Mouse (Mus musculus) left cerebral cortex, postnatal 25 days (tissue): Measurements from ENCODE around the gene Dcun1d2. TPM values are rescaled to one million over a fixed set of nuclear protein-coding genes. Genes with fewer than 3 reads are reported as not detected.
"Not testable (repeated sequence)": the region's sequence is repeated elsewhere in the genome, so short reads cannot be mapped to it uniquely, and the experiment has no call there.

Source experiments
- DNase-seq, 2 experiments: peaks; one replicate each; pipeline ENCODE4 v3.0.0; 2022; ENCODE audit warnings: low spot score in 2 of 2, mixed read lengths in 1 of 2
- intact Hi-C: fragments of 180-260 bp; cut with DNase I; formaldehyde crosslinking; loops from one replicate; pipeline ENCODE4 v1.15.1; 2025
- total RNA-seq, 2 experiments: library from RNA; stranded (reverse); gene quantifications; 2 replicates each; pipeline ENCODE4 v1.2.3; 2021

Dcun1d2 gene
- 10 to 100 TPM; 40.7 to 43.3 TPM for total RNA-seq

GRCm38 (mm10) chr8:13287692-13288623, at the start of gene Dcun1d2, which contains the start of gene Tmco3:
Dcun1d2 (minus strand) TSS chr8:13288131.
Tmco3 (plus strand) TSS chr8:13288190.
- intact Hi-C loops, result no loop called here
- DNase-seq, result peak; percentile 96 to 98

- intact Hi-C loops, result no loop called here
- DNase-seq, result no peak
Observed at GRCm38 (mm10) chr8:13337678-13338077, 49.7 kb upstream of the Dcun1d2 start.

- DNase-seq, intact Hi-C loops: not testable (repeated sequence)
Observed at GRCm38 (mm10) chr8:13337245-13337644, 49.3 kb upstream of the Dcun1d2 start.

GRCm38 (mm10) chr8:13334671-13335070, 46.7 kb upstream of the Dcun1d2 start:
- intact Hi-C loops, result no loop called here
- DNase-seq, result no peak

GRCm38 (mm10) chr8:13326598-13326997, 38.7 kb upstream of the Dcun1d2 start:
- intact Hi-C loops, result no loop called here

GRCm38 (mm10) chr8:13316671-13317070, 28.7 kb upstream of the Dcun1d2 start:
- DNase-seq, result no peak
- intact Hi-C loops, result no loop called here

More at GRCm38 (mm10) chr8:13326598-13326997, 38.7 kb upstream of the Dcun1d2 start:
- DNase-seq, result no peak

- intact Hi-C loops, result no loop called here
- DNase-seq, result no peak
Observed at GRCm38 (mm10) chr8:13314922-13315321, 27.0 kb upstream of the Dcun1d2 start.

GRCm38 (mm10) chr8:13306916-13307315, 19.0 kb upstream of the Dcun1d2 start:
- no peak for DNase-seq
- intact Hi-C loops, result no loop called here

- DNase-seq, result no peak
- intact Hi-C loops, result no loop called here
Observed at GRCm38 (mm10) chr8:13306309-13306909, 18.5 kb upstream of the Dcun1d2 start.

GRCm38 (mm10) chr8:13305884-13306283, 18.0 kb upstream of the Dcun1d2 start:
- intact Hi-C loops, result no loop called here
- DNase-seq, result no peak

- intact Hi-C loops, result no loop called here
- DNase-seq, result peak; percentile 26 to 76
Observed at GRCm38 (mm10) chr8:13305459-13305858, 17.5 kb upstream of the Dcun1d2 start.

- no peak for DNase-seq
- intact Hi-C loops, result no loop called here
Observed at GRCm38 (mm10) chr8:13301036-13301435, 13.1 kb upstream of the Dcun1d2 start.

GRCm38 (mm10) chr8:13299571-13299970, 11.6 kb upstream of the Dcun1d2 start:
- intact Hi-C loops, result no loop called here
- no peak for DNase-seq

GRCm38 (mm10) chr8:13293677-13294470, 5.9 kb upstream of the Dcun1d2 start:
- intact Hi-C loops, result no loop called here
- DNase-seq, result no peak

- DNase-seq, result peak; percentile 63 to 78
- intact Hi-C loops, result no loop called here
Observed at GRCm38 (mm10) chr8:13292364-13292763, 4.4 kb upstream of the Dcun1d2 start.

GRCm38 (mm10) chr8:13288646-13289045, 715 bp upstream of the Dcun1d2 start:
- intact Hi-C loops, result no loop called here
- no peak for DNase-seq

- DNase-seq, result peak; percentile 79
- intact Hi-C loops, result no loop called here
Observed at GRCm38 (mm10) chr8:13287304-13287691, 633 bp downstream of the Dcun1d2 start.

GRCm38 (mm10) chr8:13283200-13283599, 4.7 kb downstream of the Dcun1d2 start:
- intact Hi-C loops, result no loop called here
- DNase-seq, result no peak

GRCm38 (mm10) chr8:13276941-13277447, 10.9 kb downstream of the Dcun1d2 start:
- DNase-seq, result no peak
- intact Hi-C loops, result no loop called here

GRCm38 (mm10) chr8:13272834-13273233, 15.1 kb downstream of the Dcun1d2 start:
- intact Hi-C loops, result no loop called here
- DNase-seq, result no peak
